Mouse (Mus musculus) olfactory bulb, adult 2 months (tissue): ENCODE measurements around the gene Tmem214. TPM values are rescaled to one million over a fixed set of nuclear protein-coding genes. Genes with fewer than 3 reads are reported as not detected.

Experiments
- H3K27ac ChIP-seq: fragments of 200-500 bp; 2 replicates; pipeline ENCODE4 v1.5.1; 2012; ENCODE audit warnings: low read depth, low read length; ENCODE audit not compliant: insufficient read depth
- H3K4me1 ChIP-seq: fragments of 200-500 bp; 2 replicates; pipeline ENCODE4 v1.6.1; 2012; ENCODE audit warnings: low read length; ENCODE audit not compliant: control insufficient read depth, insufficient read depth
- H3K4me3 ChIP-seq: fragments of 200-500 bp; 2 replicates; pipeline ENCODE4 v1.5.1; 2012; ENCODE audit warnings: mild to moderate bottlenecking, low read depth, low read length, moderate library complexity; ENCODE audit not compliant: insufficient read depth
- CTCF ChIP-seq: fragments of 200-500 bp; IDR thresholded peaks from 2 replicates; pipeline ENCODE4 v1.5.1; 2012; ENCODE audit warnings: low read depth, mild to moderate bottlenecking, low read length, moderate library complexity; ENCODE audit not compliant: insufficient read depth
- POLR2A ChIP-seq: fragments of 200-500 bp; IDR thresholded peaks from 2 replicates; pipeline ENCODE4 v1.6.1; 2012; ENCODE audit warnings: mild to moderate bottlenecking, low read depth, low read length, moderate library complexity; ENCODE audit not compliant: insufficient read depth
- WGBS: fragments of 180-500 bp; shearing (Covaris S2); methylation state at CpG from one replicate; pipeline ENCODE4 v1.1.7; 2018; 5-methylcytosine and 5-hydroxymethylcytosine counted together
- polyA plus RNA-seq: library from polyadenylated mRNA; stranded (reverse); fragments of >200 nt; gene quantifications from 2 replicates; pipeline ENCODE4 v1.2.4, GENCODE M21; 2012; ENCODE audit warnings: low replicate concordance; ENCODE audit not compliant: missing spikeins, insufficient read depth, insufficient read length

Tmem214 gene
- polyA plus RNA-seq, 1 experiment, result not detected

- TF ChIP-seq CTCF, result no peak
- no peak for TF ChIP-seq POLR2A
- no peak overlapping the region for H3K4me3 ChIP-seq
- H3K27ac ChIP-seq, result no peak overlapping the region
- peaks cover 29% of the 10 kb centered on the region for H3K4me1 ChIP-seq
- 72% methylated on average over 6 of the region's 6 CpGs for WGBS
Measured at GRCm38 (mm10) chr5:30849891-30850555, 17.8 kb upstream of the Tmem214 start.

- Histone ChIP-seq H3K27ac (no peak overlapping the region), H3K4me1 (peaks cover 25% of the 10 kb centered on the region), H3K4me3 (no peak overlapping the region)
- WGBS, result 58% methylated on average over 2 of the region's 2 CpGs
- no peak for TF ChIP-seq POLR2A
- TF ChIP-seq CTCF, result no peak
Measured at GRCm38 (mm10) chr5:30850556-30850925, 17.3 kb upstream of the Tmem214 start.

GRCm38 (mm10) chr5:30853522-30853921 lies 14.3 kb upstream of the Tmem214 start:
- WGBS, result 50% methylated on average over 4 of the region's 4 CpGs
- H3K4me3 ChIP-seq, result no peak overlapping the region
- TF ChIP-seq CTCF (no peak), POLR2A (no peak)
- H3K4me1 ChIP-seq, result peaks cover 24% of the 10 kb centered on the region
- H3K27ac ChIP-seq, result no peak overlapping the region

GRCm38 (mm10) chr5:30855674-30856073 lies 12.1 kb upstream of the Tmem214 start:
- 67% methylated on average over 3 of the region's 3 CpGs for WGBS
- H3K4me1 ChIP-seq, result peaks cover 20% of the 10 kb centered on the region
- H3K27ac ChIP-seq, result no peak overlapping the region
- H3K4me3 ChIP-seq, result no peak overlapping the region
- no peak for TF ChIP-seq CTCF
- no peak for TF ChIP-seq POLR2A

- Histone ChIP-seq H3K4me1 (peaks cover 20% of the 10 kb centered on the region), H3K27ac (no peak overlapping the region), H3K4me3 (no peak overlapping the region)
- WGBS, result 77% methylated on average over 2 of the region's 2 CpGs
- TF ChIP-seq POLR2A, result no peak
- TF ChIP-seq CTCF, result no peak
Measured at GRCm38 (mm10) chr5:30856124-30856523, 11.7 kb upstream of the Tmem214 start.

- no peak for TF ChIP-seq POLR2A
- TF ChIP-seq CTCF, result no peak
- 63% methylated on average over 4 of the region's 4 CpGs for WGBS
- no peak overlapping the region for H3K27ac ChIP-seq
- peaks cover under 1% of the 10 kb centered on the region for H3K4me1 ChIP-seq
- no peak overlapping the region for H3K4me3 ChIP-seq
Measured at GRCm38 (mm10) chr5:30863852-30864251, 4.0 kb upstream of the Tmem214 start.

- WGBS, result 60% methylated on average over 15 of the region's 15 CpGs
Measured at GRCm38 (mm10) chr5:30864322-30864721, 3.5 kb upstream of the Tmem214 start.

GRCm38 (mm10) chr5:30866871-30867270 lies 941 bp upstream of the Tmem214 start:
- no peak overlapping the region for H3K27ac ChIP-seq
- WGBS, result 87% methylated on average over 3 of the region's 3 CpGs
- TF ChIP-seq POLR2A, result no peak
- peaks cover 9% of the 10 kb centered on the region; the same call in 1 of the 2 replicates for H3K4me1 ChIP-seq
- no peak overlapping the region for H3K4me3 ChIP-seq

More at GRCm38 (mm10) chr5:30864322-30864721, 3.5 kb upstream of the Tmem214 start:
- TF ChIP-seq POLR2A, result no peak
- TF ChIP-seq CTCF, result no peak
- Histone ChIP-seq H3K27ac (no peak overlapping the region), H3K4me1 (peaks cover 3% of the 10 kb centered on the region), H3K4me3 (no peak overlapping the region)

- Histone ChIP-seq H3K27ac (no peak overlapping the region; the same call in 1 of the 2 replicates), H3K4me3 (peak overlapping the region; percentile 74), H3K4me1 (peaks cover 9% of the 10 kb centered on the region; the same call in 1 of the 2 replicates)
- WGBS, result 8% methylated on average over 9 of the region's 9 CpGs
- no peak for TF ChIP-seq POLR2A
- no peak for TF ChIP-seq CTCF
Measured at GRCm38 (mm10) chr5:30868981-30869380, 1.2 kb downstream of the Tmem214 start.

- H3K4me1 ChIP-seq, result peaks cover 9% of the 10 kb centered on the region; the same call in 1 of the 2 replicates
- peak overlapping the region; percentile 43 for H3K27ac ChIP-seq
- WGBS, result under 1% methylated on average over 63 of the region's 63 CpGs
- TF ChIP-seq CTCF (no peak), POLR2A (peak; percentile 60; the same call in 1 of the 2 replicates)
- H3K4me3 ChIP-seq, result peak overlapping the region; percentile 74
Measured at GRCm38 (mm10) chr5:30869405-30870130, 1.8 kb downstream of the Tmem214 start.
